Mouse (Mus musculus) CH12.LX (cell line): ENCODE data around the gene Stpg1.

Experiments
- CHD2 ChIP-seq: IDR thresholded peaks from 2 replicates; pipeline ENCODE4 v1.6.1; 2011; ENCODE audit warnings: low read length, improper control_type of control experiment
- CTCF ChIP-seq, 2 experiments: IDR thresholded peaks in 1 of 2; conservative IDR thresholded peaks in 1 of 2; 2 replicates each; pipeline ENCODE4 v1.5.1; 2011 to 2012; ENCODE audit warnings: low read depth in 2 of 2, low read length in 2 of 2, improper control_type of control experiment in 1 of 2, inconsistent platforms in 1 of 2, mild to moderate bottlenecking in 1 of 2, moderate library complexity in 1 of 2
- EP300 ChIP-seq: IDR thresholded peaks from 2 replicates; pipeline ENCODE4 v1.6.1; 2011; ENCODE audit warnings: low read length, improper control_type of control experiment
- JUND ChIP-seq: conservative IDR thresholded peaks from 2 replicates; pipeline ENCODE4 v1.6.1; 2011; ENCODE audit warnings: low read depth, low read length, improper control_type of control experiment
- PAX5 ChIP-seq: IDR thresholded peaks from 2 replicates; pipeline ENCODE4 v1.6.1; 2012; ENCODE audit warnings: low read length, inconsistent platforms, mixed read lengths
- POLR2A ChIP-seq: IDR thresholded peaks from 2 replicates; pipeline ENCODE4 v1.6.1; 2011; ENCODE audit warnings: low read depth, mild to moderate bottlenecking, improper control_type of control experiment, low read length
- RCOR1 ChIP-seq: conservative IDR thresholded peaks from 2 replicates; pipeline ENCODE4 v1.6.1; 2012; ENCODE audit warnings: low read depth, mild to moderate bottlenecking, inconsistent platforms, low read length, improper control_type of control experiment
- SIN3A ChIP-seq: IDR thresholded peaks from 2 replicates; pipeline ENCODE4 v1.6.1; 2012; ENCODE audit warnings: low read length, improper control_type of control experiment, inconsistent platforms
- TCF12 ChIP-seq: IDR thresholded peaks from 2 replicates; pipeline ENCODE4 v1.6.1; 2014; ENCODE audit warnings: low read depth, mild to moderate bottlenecking, inconsistent platforms, low read length, improper control_type of control experiment
- USF1 ChIP-seq: IDR thresholded peaks from 2 replicates; pipeline ENCODE4 v1.6.1; 2014; ENCODE audit warnings: low read depth, mild to moderate bottlenecking, inconsistent platforms, low read length, improper control_type of control experiment
- ZC3H11A ChIP-seq: IDR thresholded peaks from 2 replicates; pipeline ENCODE4 v1.6.1; 2012; ENCODE audit warnings: low read depth, mild to moderate bottlenecking, inconsistent platforms, low read length, improper control_type of control experiment
- ZMIZ1 ChIP-seq: IDR thresholded peaks from 2 replicates; pipeline ENCODE4 v1.6.1; 2012; ENCODE audit warnings: low read depth, mild to moderate bottlenecking, inconsistent platforms, low read length, improper control_type of control experiment

DNA sequence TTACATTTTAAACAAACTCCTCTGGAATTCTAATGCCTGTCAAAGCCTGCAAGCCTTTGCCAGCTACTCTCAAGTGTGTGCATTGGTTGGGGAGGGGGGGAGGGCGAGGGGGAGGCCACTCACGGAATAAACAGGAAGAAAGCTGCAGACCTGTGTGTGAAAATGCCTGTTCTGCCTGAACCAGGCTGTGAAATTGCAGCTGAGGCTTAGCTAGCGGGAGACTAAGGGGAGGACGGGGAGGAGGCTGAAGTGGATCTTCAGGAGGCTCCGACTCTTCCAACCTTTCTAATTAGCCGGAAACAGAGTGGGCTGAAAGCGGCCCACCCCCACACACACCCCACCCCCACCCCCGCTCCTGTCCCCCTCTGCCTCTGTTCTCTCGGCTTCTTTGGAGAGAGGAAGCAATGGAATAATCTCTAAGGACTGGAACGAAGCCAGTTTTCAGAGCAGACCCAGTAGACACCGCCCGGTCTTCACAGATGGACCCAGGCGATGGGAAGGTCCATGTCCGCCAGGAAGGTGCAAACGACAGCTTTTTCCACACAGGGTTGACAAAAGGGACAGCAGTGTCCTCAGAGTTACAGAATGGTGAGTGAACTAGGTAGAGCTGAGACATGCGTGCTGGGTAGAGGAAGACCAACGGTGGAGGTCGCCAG, 43.1 kb upstream of the Stpg1 start:
- TF ChIP-seq ZMIZ1 (no peak), CTCF (conservative IDR thresholded peaks at IDR 0.05 in 1 of 2, IDR thresholded peaks at IDR 0.05 in 1 of 2; ENCODE audit: low read depth in 2 of 2, low read length in 2 of 2) (no peak), TCF12 (no peak), ZC3H11A (no peak), POLR2A (no peak), CHD2 (no peak), USF1 (no peak), RCOR1 (no peak), SIN3A (no peak), EP300 (no peak), PAX5 (no peak), JUND (no peak)
